Mouse (Mus musculus) thymus, postnatal 10 days (tissue): ENCODE results near the gene Nt5c1b.

Experiments
- DNase-seq, 2 experiments: peaks; one replicate each; pipeline ENCODE4 v3.0.0; 2021; ENCODE audit warnings: low spot score in 2 of 2

The Nt5c1b gene

DNA sequence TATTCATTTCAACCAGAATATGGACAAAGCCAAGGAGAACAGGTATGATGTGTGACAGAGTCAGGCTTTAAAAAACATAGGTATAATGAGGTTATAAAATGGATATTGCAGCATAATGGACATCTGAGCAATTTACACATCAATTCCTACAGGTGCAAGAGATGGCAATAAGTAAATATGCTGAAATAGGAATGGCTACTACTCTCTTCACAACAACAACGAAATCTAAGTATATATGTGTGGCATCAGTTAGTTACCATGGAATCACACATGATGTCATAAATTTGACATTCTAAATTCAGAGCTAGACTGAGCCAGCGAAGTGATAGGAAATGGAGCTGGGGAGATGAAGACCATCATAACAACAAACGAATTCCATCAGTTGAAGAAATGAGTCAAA, at the start of gene Nt5c1b:
TSS of gene Nt5c1b (plus strand) at position 301 of the 400 bp plus-strand sequence.
- no peak for DNase-seq

DNA sequence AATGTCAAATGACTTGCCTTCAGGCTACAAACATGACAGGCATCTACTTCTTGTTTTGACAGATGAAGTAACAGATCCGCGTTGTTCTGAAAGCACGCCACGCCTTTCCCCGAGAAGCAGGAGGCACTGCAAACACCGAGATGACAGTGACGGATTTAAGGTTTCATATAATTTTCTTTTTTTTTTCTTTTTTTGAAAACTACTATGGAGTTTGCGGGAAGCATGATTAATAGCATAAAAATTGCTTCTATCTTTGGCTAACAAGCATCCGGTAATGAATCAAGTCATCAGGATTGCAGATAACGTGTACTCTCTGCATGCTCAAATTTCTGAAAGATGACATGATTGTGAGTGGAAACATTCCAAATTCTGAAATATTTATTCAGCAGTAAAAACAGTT, 42.1 kb upstream of the Nt5c1b start:
- no peak for DNase-seq

DNA sequence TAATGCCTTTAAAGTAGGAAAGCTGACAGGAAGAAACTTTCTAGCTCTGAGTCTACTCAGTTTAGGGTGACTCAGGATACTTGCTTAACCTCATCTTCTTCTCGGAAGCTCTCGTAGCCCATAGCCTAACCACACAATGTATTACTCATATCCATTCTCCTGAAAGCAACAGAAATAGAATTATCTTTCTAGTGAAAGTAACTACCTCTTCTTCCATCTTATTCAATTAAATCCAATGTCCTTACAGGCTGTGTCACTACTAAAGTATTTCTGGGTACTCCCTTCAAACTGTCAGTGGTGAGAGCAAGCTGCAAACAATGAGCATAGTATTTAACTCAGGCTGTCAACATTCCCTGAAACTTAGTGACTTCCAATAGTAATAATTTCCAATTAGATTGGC, 40.3 kb upstream of the Nt5c1b start:
- DNase-seq, result no peak

DNA sequence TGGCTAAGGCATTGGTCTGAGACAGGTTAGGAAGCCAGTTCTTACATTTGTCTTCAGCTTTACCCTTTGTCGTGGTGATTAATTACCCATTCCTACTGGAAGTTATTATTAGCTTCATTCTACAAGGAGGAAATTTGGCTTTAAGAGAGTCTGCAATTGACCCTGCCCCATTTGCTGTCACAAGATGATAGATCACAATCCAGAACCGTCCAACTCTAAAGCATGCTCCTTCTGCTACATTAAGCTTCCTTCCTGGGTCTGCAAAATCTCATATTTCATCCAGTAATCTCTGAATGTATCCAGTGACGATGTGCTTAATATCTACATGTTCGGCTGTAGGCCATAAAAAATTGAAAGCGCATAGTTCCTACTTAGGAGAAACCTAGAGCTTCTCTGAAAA, 29.2 kb upstream of the Nt5c1b start:
- no peak for DNase-seq

DNA sequence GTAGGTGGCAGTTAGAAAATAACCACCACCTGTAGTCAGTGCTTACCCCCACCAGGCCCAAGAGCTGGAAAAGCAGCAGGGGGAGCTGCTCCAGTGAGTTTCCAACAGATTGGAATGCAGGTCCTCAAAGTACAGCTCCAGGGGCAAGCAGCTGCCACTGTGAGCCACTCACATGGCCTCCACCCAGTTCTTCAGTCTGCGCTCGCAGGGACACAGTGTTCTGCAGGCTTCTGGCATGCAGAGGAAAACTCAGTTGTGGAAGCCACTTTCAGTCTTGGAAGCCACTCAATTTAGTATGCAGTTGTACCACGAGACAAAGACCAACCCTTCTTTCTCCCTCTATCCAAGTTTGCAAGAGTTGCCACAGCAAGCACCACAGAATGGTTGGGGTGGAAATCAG, 19.1 kb upstream of the Nt5c1b start:
- no peak for DNase-seq

DNA sequence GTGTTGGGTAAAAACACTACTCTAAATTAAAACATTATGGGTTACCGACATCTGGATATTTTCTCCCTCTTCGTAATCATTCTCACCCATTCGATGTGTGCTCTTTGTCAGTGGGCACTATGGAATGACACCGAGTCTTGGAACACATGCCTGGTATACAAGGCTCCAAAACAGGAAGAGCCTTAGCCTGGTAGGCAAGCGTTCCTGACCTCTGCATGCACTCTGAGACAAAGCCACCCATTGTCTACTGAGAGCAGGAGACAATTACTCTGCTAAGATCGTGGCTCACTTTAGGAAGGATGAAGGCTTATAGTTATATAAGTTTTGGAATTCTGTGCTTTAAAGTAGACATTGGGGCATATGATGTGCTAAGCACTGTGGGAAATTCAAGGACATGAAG, 12.0 kb upstream of the Nt5c1b start:
- DNase-seq, result no peak

DNA sequence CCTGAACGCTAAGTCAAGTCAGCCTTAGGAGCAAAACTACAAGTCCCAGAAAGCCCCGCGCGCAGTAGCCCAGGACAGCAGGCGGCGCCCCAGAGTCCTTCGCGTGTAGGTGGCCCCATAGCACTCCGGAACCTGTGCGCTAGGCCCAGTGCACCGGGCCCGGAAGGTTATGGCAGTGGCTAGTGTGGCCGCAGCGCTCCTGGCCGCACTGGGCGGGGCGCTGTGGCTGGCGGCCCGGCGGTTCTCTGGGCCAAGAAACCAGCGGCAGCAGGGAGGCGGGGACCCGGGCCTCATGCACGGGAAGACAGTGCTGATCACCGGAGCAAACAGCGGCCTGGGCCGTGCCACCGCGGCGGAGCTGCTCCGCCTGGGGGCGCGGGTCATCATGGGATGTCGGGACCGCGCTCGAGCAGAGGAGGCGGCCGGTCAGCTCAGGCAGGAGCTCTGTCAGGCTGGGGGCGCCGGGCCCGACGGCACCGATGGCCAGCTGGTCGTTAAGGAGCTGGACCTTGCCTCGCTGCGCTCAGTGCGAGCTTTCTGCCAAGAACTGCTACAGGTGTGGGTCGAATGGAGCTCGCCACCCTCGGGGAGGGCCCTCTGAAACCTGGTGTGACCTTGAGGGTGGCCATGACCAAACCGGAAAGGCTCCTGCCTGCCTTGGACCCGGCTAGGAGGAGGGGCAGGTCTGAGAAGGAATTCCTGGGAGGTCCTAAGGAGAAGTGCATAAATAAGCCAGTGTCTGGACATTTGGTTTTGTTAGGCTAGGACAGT, 21.1 kb downstream of the Nt5c1b start, which contains the start of gene Rdh14:
TSS of gene Rdh14 (plus strand) at position 102 of the 771 bp plus-strand sequence.
- DNase-seq, result peak; percentile 90 to 94

DNA sequence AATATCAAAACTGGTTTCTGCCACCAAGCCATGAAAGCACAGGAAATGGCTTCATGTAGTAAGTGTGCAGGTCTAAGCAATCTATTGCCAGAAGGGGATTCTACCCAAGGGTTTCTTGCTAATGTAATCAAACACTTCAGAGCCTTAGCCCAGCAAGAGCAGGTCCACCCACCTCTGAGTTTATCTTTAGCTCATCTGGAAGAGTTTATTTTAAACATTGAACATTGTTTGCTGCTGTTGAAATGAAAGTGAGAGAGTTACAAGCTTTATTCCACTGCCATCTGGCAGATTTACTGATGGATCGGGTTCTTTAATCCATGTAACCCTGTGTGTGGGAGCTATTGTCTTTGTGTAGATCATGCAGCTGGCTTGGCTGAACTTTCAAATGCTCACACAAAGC, 31.0 kb downstream of the Nt5c1b start:
- DNase-seq, result no peak

DNA sequence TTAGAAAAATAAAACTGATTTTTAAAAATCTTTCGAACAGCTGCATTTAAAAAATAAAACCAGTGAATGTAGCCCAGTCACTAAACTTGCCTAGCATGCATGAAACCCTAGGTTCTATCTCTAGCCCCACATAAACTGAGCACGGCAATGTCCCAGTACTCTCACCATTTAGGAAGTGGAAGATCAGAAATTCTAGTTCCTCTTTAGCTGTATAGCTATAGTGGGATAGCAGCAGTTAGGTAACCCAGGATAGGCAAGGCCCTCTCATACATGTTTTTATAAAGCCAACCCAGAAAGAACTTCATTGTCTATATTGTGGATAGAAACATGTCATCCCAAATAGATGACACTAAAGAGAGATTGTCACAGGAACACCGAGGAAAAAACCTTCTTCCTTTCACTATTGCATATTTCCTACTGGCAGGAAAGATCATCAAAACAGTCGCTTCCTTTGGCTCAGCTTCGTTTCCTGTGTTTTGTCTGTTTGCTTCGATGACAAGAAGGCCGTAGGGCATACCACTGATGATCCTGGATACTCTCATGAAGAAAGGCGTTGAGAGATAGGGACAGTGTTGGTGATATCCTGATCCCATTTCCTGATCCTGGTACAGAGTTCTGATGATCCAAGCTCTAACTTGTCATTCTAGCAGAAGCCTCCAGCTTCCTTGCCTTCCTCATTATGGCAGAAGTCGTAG, 32.8 kb downstream of the Nt5c1b start:
- no peak for DNase-seq

DNA sequence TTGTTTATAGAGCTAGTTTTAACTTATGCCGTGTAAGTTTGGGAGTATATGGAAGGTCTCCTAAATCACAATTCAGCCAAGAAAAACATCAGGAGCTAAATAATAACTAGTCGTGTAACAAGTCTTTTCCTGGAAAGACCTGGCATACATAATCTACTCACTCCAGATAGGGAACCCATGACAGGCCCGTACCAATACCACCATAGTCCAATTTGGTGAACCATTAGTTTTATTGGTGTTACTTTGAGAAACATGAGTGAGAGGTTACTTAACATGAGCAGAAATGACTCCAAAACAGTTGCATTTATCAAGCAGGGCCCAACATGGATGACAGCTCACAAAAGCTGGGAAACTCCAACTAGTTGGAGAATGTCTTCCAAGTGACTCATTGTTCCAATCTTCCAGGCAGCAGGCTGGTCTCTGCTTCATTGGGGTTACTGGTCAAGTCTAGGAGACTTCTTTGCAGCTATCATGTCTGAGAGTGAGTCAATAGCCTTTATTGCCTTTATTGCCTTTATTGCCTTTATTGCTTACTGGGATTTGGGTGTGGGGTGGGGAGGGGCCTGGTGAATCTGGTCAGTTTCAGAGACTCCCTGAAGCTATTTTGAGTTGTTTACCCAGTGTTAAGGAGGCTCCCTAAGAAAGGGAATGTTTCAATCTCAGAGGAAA, 40.9 kb downstream of the Nt5c1b start:
- no peak for DNase-seq

DNA sequence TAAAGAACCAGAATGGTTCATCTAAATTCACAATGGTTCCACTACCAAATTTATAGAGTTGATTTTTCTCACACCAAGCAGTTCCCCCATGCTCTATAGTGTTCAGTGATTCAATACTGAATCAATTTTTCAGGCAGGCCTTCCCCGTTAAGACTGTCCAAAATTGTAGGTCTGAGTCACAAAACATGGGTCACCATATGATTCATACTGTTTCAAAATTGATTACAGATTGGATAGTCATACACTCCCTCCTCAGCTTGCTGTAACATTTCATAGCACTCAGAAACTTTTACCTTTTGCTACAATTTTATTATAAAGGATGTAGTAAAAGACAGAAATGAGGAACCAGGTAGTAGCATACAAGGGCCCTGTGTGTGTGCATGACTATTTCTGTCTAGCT, 41.7 kb downstream of the Nt5c1b start:
- DNase-seq, result no peak

DNA sequence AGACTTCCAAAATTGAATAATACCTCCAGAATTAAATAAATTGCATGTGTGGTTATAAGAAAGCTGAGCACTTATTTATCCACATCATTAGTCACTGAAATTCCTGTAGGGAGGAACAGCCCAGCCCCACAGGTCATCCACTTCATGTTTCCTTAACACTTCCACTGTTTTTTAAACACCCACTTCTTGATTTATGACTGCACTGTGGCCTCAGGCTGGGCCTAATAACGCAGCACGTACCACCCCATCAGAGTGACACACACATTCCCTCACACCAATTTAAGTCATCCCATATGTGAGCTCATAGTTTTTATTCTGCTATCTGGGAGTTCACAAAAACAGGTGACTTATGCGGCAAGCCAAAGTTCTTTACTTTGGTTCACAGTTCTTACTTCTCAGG, 52.6 kb downstream of the Nt5c1b start:
- DNase-seq, result no peak

DNA sequence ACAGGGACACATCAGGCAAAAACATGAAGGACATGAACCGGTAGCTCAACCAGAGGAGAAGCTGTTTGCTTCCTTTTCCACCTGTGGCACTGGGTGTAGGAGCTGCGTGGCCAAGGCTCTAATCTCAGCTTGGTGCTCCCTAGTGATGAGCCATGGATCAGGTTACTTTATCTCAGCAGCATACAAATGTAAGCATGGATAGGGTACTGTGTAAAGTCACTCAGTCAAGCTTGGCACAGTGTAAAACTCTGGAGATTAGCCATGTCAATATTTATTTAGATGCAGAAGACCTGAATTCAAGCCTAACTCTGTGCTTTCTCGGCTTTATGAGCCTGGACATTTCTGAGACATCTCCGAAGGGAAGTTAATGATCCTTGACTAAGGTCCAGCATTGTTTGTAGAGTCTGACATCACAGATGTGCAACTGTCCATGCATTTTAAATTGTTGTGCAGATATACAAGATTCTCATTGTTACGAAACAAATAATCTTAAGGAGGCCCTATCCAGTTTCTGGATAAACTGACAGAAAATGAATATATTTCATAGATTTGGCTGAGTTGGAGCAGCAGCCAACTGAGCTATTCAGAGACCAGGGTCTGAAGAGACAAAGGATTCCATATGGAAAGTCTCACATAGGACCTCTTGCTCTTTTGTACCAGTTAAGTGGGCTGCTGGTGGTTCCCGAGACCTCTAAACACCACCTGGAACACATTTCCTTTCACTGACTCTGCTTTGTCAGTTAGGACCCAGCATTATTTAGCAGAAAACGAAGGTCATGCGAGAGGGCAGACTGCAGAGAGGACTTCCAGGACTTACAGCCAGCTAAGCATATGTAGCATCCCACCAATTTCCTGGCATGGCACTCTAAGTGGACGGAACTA, 56.5 kb downstream of the Nt5c1b start:
- no peak for DNase-seq

DNA sequence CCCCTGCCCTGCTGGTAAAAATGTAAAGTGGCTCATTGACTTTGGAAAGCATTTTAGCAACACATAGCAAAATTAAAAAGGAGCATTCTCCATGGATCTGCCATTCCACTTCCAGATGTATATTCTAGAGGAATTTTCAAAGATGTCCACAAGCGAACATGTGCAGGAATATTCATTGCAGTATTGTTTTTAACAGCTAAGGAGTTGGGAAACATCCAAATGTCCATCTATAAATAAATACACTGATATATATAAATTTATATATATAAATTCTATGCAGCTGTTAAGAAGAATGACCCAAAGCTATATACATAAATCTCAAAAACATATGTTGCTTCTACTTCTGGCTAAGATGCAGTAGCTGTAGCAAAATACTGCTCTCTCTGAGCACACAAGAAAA, 61.2 kb downstream of the Nt5c1b start:
- DNase-seq, result no peak

DNA sequence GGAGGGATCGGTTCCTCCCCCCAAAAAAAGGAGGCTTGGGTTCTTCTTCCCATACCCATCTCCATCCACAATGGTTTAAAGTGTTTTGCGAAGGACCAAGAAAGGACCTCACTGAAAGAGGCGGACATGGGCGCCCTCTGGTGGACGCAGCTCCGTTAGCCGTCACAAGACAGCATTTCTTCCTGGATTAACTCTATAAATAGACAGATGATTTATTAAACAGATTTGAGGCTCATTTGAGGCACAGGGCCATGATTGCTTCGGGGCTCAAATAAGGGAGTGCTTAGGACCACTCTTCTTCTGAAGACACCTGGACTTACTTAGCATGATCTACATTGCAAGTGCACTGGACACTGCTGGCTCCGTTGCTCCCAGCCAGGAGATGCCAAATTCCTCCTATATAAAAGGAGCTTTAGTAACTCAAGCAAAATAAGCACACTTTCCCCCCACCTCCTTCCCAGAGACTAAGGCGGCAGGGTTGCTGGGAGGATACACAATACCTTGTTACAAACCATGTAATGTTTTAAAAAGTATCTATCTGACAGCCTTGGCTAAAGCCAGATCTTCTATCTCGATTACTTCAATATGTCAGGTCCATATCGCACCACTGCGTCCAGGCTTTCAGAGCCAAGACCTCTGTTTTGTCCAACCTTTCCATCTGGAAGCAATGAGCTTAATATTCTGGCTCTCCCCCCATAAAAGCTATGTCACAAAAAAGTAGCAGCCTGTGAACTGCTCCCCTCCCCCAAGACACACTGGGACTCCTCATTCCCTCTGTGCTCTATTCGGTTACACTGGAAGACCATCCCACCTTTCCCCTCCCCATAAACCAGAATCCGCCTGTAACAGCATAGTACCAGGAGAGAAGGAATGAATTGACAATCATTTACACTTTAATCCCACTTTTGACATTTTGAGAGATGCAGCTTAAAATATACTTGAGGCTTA, 68.6 kb downstream of the Nt5c1b start:
- peak; percentile 8 to 59 for DNase-seq
